Mouse (Mus musculus): ENCODE data around the gene Slc39a7.

Slc39a7 gene

GRCm38 (mm10) chr17:34031465-34032173 lies at the start of gene Slc39a7, which contains the start of gene Rxrb:
TSS of gene Slc39a7 (minus strand) at chr17:34031682.
TSS of gene Rxrb (plus strand) at chr17:34031812.
- DNase-seq = peak; percentile 98

GRCm38 (mm10) chr17:34079621-34080020 lies 48.1 kb upstream of the Slc39a7 start:
- no peak for DNase-seq

- DNase-seq = no peak
Measured at GRCm38 (mm10) chr17:34079002-34079401, 47.5 kb upstream of the Slc39a7 start.

- no peak for DNase-seq
Measured at GRCm38 (mm10) chr17:34078148-34078547, 46.7 kb upstream of the Slc39a7 start.

- DNase-seq = peak; percentile 22
Measured at GRCm38 (mm10) chr17:34077549-34077948, 46.1 kb upstream of the Slc39a7 start.

- peak; percentile 16 for DNase-seq
Measured at GRCm38 (mm10) chr17:34075271-34075670, 43.8 kb upstream of the Slc39a7 start.

- DNase-seq = no peak
Measured at GRCm38 (mm10) chr17:34072091-34072490, 40.6 kb upstream of the Slc39a7 start.

- DNase-seq = no peak
Measured at GRCm38 (mm10) chr17:34068864-34069263, 37.4 kb upstream of the Slc39a7 start.

- no peak for DNase-seq
Measured at GRCm38 (mm10) chr17:34057224-34057623, 25.7 kb upstream of the Slc39a7 start.

GRCm38 (mm10) chr17:34047404-34048050 lies 16.0 kb upstream of the Slc39a7 start:
- DNase-seq = no peak

GRCm38 (mm10) chr17:34045941-34046340 lies 14.5 kb upstream of the Slc39a7 start:
- DNase-seq = no peak

- no peak for DNase-seq
Measured at GRCm38 (mm10) chr17:34039562-34040450, 8.3 kb upstream of the Slc39a7 start.

- DNase-seq = peak; percentile 45
Measured at GRCm38 (mm10) chr17:34038878-34039561, 7.5 kb upstream of the Slc39a7 start, which contains the start of gene Col11a2. TSS of gene Col11a2 (plus strand) at chr17:34039437.

- DNase-seq = peak; percentile 62
Measured at GRCm38 (mm10) chr17:34038440-34038839, 7.0 kb upstream of the Slc39a7 start.

GRCm38 (mm10) chr17:34037241-34037640 lies 5.8 kb upstream of the Slc39a7 start:
- no peak for DNase-seq

- peak; percentile 40 for DNase-seq
Measured at GRCm38 (mm10) chr17:34036647-34037046, 5.2 kb upstream of the Slc39a7 start.

GRCm38 (mm10) chr17:34035517-34035916 lies 4.0 kb upstream of the Slc39a7 start:
- DNase-seq = no peak

- DNase-seq = peak; percentile 70
Measured at GRCm38 (mm10) chr17:34034064-34034463, 2.6 kb upstream of the Slc39a7 start.

GRCm38 (mm10) chr17:34033441-34033840 lies 2.0 kb upstream of the Slc39a7 start:
- peak; percentile 66 for DNase-seq

GRCm38 (mm10) chr17:34032806-34033205 lies 1.3 kb upstream of the Slc39a7 start:
- peak; percentile 68 for DNase-seq

- DNase-seq = no peak
Measured at GRCm38 (mm10) chr17:34032174-34032632, 721 bp upstream of the Slc39a7 start.

- DNase-seq = peak; percentile 78
Measured at GRCm38 (mm10) chr17:34030861-34031326, 588 bp downstream of the Slc39a7 start.

Data from cerebellum, adult 11-12 months (tissue).